Mouse (Mus musculus) cerebellum, postnatal 10 days (tissue): ENCODE results near the gene Ddx4.

Experiments used
- DNase-seq, 2 experiments: peaks; one replicate each; pipeline ENCODE4 v3.0.0; 2021; ENCODE audit warnings: mixed read lengths in 2 of 2

Ddx4 gene

DNA sequence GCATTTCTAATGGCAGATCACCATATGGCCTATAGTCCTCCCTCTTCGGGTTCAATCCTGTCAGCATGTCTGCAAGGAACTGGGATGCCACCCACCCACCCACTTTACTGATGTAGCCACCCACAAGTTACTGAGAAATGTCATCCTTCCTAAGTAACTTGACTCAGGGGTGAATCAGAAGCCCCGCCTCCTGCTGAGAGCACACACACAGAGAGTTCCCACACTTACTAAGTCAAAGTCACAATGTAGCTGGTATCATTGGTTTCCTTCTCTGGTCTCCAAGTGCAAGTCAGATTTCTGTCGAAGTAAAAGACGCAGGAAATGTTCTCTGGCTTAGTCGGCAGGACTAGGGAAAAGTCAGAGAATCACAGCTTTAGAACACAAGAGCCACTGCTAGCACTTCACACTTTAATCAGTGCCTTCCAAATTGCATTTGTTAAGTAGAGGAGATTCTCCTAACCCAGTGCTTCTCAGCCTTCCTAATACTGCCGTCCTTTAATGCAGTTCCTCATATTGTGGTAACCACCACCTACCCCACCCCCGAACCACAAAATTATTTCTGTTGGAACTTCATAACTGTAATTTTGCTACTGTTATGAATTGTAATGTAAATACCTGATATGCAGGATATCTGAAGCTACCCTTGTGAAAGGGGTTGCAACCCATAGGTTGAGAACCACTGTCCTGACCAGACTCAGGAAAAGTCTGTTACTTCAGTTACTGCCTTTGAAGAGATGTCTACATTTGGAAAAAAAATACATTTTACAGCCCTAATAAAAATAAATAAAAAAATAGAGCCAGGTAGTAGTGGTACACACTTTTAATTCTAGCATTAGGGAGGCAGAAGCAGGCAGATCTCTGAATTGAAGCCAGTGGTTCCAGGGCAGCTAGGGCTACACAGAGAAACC lies 100.4 kb downstream of the Ddx4 start:
- no peak for DNase-seq
